Mouse (Mus musculus): ENCODE data around the gene Daam2. TPM values are rescaled to one million over a fixed set of nuclear protein-coding genes. Genes with fewer than 3 reads are reported as not detected.

Gene Daam2
- polyA plus RNA-seq, 1 experiment from 2014 or later = 1.6 TPM

- 16% methylated on average over 9 of the region's 9 CpGs for WGBS
- Histone ChIP-seq H3K36me3 (no peaks in the 10 kb centered on the region), H3K9me3 (no peaks in the 10 kb centered on the region), H3K9ac (replicated peaks) (no peak overlapping the region), H3K27ac (no peak overlapping the region), H3K27me3 (no peaks in the 10 kb centered on the region), H3K4me2 (replicated peaks) (peak overlapping the region; percentile 94), H3K4me1 (replicated peaks) (peaks cover 23% of the 10 kb centered on the region), H3K4me3 (replicated peaks) (peak overlapping the region; percentile 79)
- peak; percentile 57 for ATAC-seq
Measured at GRCm38 (mm10) chr17:49427631-49428238, 136.4 kb downstream of the Daam2 start.

GRCm38 (mm10) chr17:49423872-49424271 is 140.3 kb downstream of the Daam2 start:
- Histone ChIP-seq H3K4me1 (replicated peaks) (peaks cover 6% of the 10 kb centered on the region), H3K9me3 (no peaks in the 10 kb centered on the region), H3K4me2 (replicated peaks) (no peak overlapping the region), H3K4me3 (replicated peaks) (no peak overlapping the region), H3K9ac (replicated peaks) (no peak overlapping the region), H3K27me3 (no peaks in the 10 kb centered on the region), H3K36me3 (no peaks in the 10 kb centered on the region), H3K27ac (no peak overlapping the region)
- ATAC-seq = no peak
- WGBS = 95% methylated on average over 3 of the region's 3 CpGs

- H3K4me2 ChIP-seq (replicated peaks) = no peak overlapping the region
- no peak overlapping the region for H3K27ac ChIP-seq
- WGBS = 83% methylated on average over 2 of the region's 2 CpGs
- no peaks in the 10 kb centered on the region for H3K4me1 ChIP-seq (replicated peaks)
- no peaks in the 10 kb centered on the region for H3K36me3 ChIP-seq
- H3K4me3 ChIP-seq (replicated peaks) = no peak overlapping the region
- no peaks in the 10 kb centered on the region for H3K27me3 ChIP-seq
- no peaks in the 10 kb centered on the region for H3K9me3 ChIP-seq
- H3K9ac ChIP-seq (replicated peaks) = no peak overlapping the region
- no peak for ATAC-seq
Measured at GRCm38 (mm10) chr17:49423067-49423325, 141.1 kb downstream of the Daam2 start.

GRCm38 (mm10) chr17:49422286-49423066 is 141.7 kb downstream of the Daam2 start:
- Histone ChIP-seq H3K27ac (no peak overlapping the region), H3K4me3 (replicated peaks) (no peak overlapping the region), H3K9ac (replicated peaks) (no peak overlapping the region), H3K4me1 (replicated peaks) (no peaks in the 10 kb centered on the region), H3K27me3 (no peaks in the 10 kb centered on the region), H3K4me2 (replicated peaks) (no peak overlapping the region), H3K36me3 (no peaks in the 10 kb centered on the region), H3K9me3 (no peaks in the 10 kb centered on the region)
- ATAC-seq = no peak
- WGBS = 81% methylated on average over 3 of the region's 3 CpGs

- no peaks in the 10 kb centered on the region for H3K27me3 ChIP-seq
- no peak overlapping the region for H3K9ac ChIP-seq (replicated peaks)
- H3K36me3 ChIP-seq = no peaks in the 10 kb centered on the region
- H3K4me1 ChIP-seq (replicated peaks) = no peaks in the 10 kb centered on the region
- H3K9me3 ChIP-seq = no peaks in the 10 kb centered on the region
- H3K4me3 ChIP-seq (replicated peaks) = no peak overlapping the region
- no peak overlapping the region for H3K27ac ChIP-seq
- 74% methylated on average over 6 of the region's 6 CpGs for WGBS
- ATAC-seq = no peak
- H3K4me2 ChIP-seq (replicated peaks) = no peak overlapping the region
Measured at GRCm38 (mm10) chr17:49419813-49420212, 144.3 kb downstream of the Daam2 start.

- 71% methylated on average over 3 of the region's 3 CpGs for WGBS
- Histone ChIP-seq H3K36me3 (no peaks in the 10 kb centered on the region), H3K9ac (replicated peaks) (no peak overlapping the region), H3K4me3 (replicated peaks) (no peak overlapping the region), H3K4me1 (replicated peaks) (no peaks in the 10 kb centered on the region), H3K9me3 (no peaks in the 10 kb centered on the region), H3K27me3 (no peaks in the 10 kb centered on the region), H3K4me2 (replicated peaks) (no peak overlapping the region), H3K27ac (no peak overlapping the region)
- ATAC-seq = no peak
Measured at GRCm38 (mm10) chr17:49416228-49416627, 147.9 kb downstream of the Daam2 start.

- H3K27ac ChIP-seq = no peak overlapping the region
- ATAC-seq = no peak
- no peaks in the 10 kb centered on the region for H3K4me1 ChIP-seq (replicated peaks)
- no peak overlapping the region for H3K4me3 ChIP-seq (replicated peaks)
- H3K9me3 ChIP-seq = no peaks in the 10 kb centered on the region
- no peak overlapping the region for H3K9ac ChIP-seq (replicated peaks)
- no peak overlapping the region for H3K4me2 ChIP-seq (replicated peaks)
- H3K36me3 ChIP-seq = no peaks in the 10 kb centered on the region
- WGBS = 59% methylated on average over 3 of the region's 3 CpGs
- H3K27me3 ChIP-seq = no peaks in the 10 kb centered on the region
Measured at GRCm38 (mm10) chr17:49413554-49413953, 150.6 kb downstream of the Daam2 start.

GRCm38 (mm10) chr17:49412974-49413373 is 151.2 kb downstream of the Daam2 start:
- Histone ChIP-seq H3K27ac (no peak overlapping the region), H3K4me2 (replicated peaks) (no peak overlapping the region), H3K36me3 (no peaks in the 10 kb centered on the region), H3K27me3 (no peaks in the 10 kb centered on the region), H3K9me3 (no peaks in the 10 kb centered on the region), H3K4me3 (replicated peaks) (no peak overlapping the region), H3K4me1 (replicated peaks) (no peaks in the 10 kb centered on the region), H3K9ac (replicated peaks) (no peak overlapping the region)
- no peak for ATAC-seq
- 74% methylated on average over 5 of the region's 5 CpGs for WGBS

Other genes with a start within 250 kb of the Daam2 start
- gene Mocs1, start 136.0 kb downstream of the Daam2 start, polyA plus RNA-seq (2015; fragmentation: Nextera tagmentation; extraction: Ambion mirVana) = 3.3 and 3.5 TPM in 2 replicates
- 2.4 and 3.6 TPM in 2 replicates for gene Kif6, start 50.8 kb upstream of the Daam2 start, polyA plus RNA-seq (2015; fragmentation: Nextera tagmentation; extraction: Ambion mirVana)

Measured in midbrain, embryonic 13.5 days (tissue).